Mouse (Mus musculus): ENCODE measurements around the gene Cdc42bpg. TPM values are rescaled to one million over a fixed set of nuclear protein-coding genes. Genes with fewer than 3 reads are reported as not detected.
A peak's percentile ranks its signal among the peaks of the same experiment; 100 is the strongest.

Gene Cdc42bpg
- polyA plus RNA-seq, 1 experiment from 2014 or later: 1.6 TPM

DNA sequence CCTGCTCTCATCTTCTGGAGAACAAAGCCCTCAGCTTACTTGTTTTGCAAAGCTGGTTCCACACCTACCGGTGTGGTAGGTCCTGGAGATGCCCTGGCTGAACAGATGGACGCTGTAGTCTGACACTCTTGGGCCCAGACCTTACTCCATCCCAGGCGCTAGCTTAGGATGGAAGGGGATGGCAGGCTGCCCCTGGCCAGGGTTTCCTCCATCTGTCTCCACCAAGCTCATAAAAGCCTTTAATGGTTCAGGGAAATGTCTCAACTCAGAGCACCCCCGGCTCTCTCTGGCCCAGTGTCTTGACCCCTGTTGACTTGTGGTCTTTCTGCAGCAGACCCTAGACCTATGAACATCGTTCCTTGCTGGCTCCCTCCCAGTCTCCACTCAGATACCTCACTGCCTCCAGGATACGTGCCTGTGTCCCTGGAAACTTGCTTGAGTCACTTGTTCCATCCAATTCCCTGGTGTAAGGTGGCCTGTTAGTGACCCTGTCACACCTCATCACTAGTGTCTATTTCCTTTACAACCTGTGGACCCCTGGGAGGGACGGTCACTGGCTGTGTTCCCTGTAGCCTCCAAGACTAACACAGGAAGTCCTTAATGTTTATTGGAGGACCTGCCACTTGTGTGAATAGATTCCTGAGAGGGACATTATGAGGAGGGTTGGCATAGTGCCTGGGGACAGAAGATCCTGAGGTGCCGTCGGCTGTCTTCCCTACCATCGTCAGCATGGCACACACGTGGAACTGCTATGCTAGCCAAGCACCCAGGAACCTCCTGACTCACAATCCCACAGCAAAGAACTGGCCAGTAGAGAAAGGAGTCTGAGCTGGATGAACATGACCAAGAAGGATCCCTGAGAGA lies 38.7 kb upstream of the Cdc42bpg start:
- no peaks in the 10 kb centered on the region for H3K4me1 ChIP-seq (ENCODE audit: control insufficient read depth, insufficient read depth, low read length)
- no peak overlapping the region for H3K4me3 ChIP-seq (ENCODE audit: low read depth, low read length)
- 67% methylated on average over 11 of the region's 11 CpGs for WGBS
- H3K9me3 ChIP-seq (ENCODE audit: control insufficient read depth, low read length): no peaks in the 10 kb centered on the region
- no peak overlapping the region for H3K9ac ChIP-seq (ENCODE audit: low read depth, low read length)
- DNase-seq (ENCODE audit: low spot score) (no peak), ATAC-seq (ENCODE audit: low read depth) (no peak)
- no peaks in the 10 kb centered on the region for H3K27me3 ChIP-seq (replicated peaks; ENCODE audit: control insufficient read depth, insufficient read depth, low read length)
- no peak overlapping the region for H3K27ac ChIP-seq (replicated peaks; ENCODE audit: low read depth, low read length)
- peaks cover 2% of the 10 kb centered on the region; the same call in 1 of the 2 replicates for H3K36me3 ChIP-seq (ENCODE audit: control insufficient read depth, insufficient read depth, low read length)
- no peak overlapping the region for H3K4me2 ChIP-seq (ENCODE audit: low read depth, low read length)

DNA sequence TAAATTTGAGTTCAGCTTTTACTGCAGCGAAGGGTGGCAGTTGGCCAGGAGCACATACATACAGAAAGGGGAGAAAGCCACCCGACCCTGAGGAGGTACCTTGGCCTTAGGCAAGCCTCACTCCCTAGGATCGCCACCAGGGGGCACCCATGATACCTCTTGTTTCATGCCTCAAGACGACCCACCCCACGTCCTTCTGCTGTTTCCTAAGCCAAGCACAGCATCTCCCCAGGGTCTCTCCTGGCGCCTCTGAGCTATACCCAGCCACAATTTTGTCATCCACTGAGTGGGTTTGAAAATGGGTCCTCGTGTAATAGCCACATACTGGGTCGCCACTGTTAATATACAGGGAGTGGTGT lies 38.1 kb upstream of the Cdc42bpg start:
- Histone ChIP-seq H3K4me2 (ENCODE audit: low read depth, low read length) (no peak overlapping the region), H3K4me1 (ENCODE audit: control insufficient read depth, insufficient read depth, low read length) (no peaks in the 10 kb centered on the region), H3K9ac (ENCODE audit: low read depth, low read length) (no peak overlapping the region), H3K4me3 (ENCODE audit: low read depth, low read length) (no peak overlapping the region), H3K9me3 (ENCODE audit: control insufficient read depth, low read length) (no peaks in the 10 kb centered on the region), H3K27me3 (replicated peaks; ENCODE audit: control insufficient read depth, insufficient read depth, low read length) (no peaks in the 10 kb centered on the region), H3K36me3 (ENCODE audit: control insufficient read depth, insufficient read depth, low read length) (no peaks in the 10 kb centered on the region), H3K27ac (replicated peaks; ENCODE audit: low read depth, low read length) (no peak overlapping the region)
- peak; percentile 80 for ATAC-seq (ENCODE audit: low read depth)
- DNase-seq (ENCODE audit: low spot score): peak; percentile 94
- 15% methylated on average over 8 of the region's 8 CpGs for WGBS

DNA sequence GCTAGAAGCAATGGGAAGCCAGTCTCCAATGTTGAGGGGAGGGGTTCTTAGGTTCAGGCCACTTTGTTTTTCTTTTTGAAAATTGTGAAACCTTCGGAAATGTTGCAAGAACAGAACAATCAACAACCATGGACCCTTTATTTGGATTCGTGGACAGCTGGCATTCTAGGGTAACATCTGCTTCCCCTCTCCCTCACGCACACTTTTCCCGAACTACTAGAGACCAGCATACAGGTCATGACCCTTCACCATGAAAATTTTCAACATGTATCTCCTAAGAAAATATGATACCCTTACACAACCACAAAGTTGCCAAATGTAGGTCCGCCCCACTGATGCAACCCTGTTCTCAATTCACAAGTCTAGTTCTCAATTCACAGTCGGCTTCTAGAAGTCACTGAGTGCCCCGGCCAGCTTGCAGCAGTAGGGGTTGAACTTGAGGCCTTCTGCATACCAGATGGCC lies 37.6 kb upstream of the Cdc42bpg start:
- Histone ChIP-seq H3K36me3 (ENCODE audit: control insufficient read depth, insufficient read depth, low read length) (no peaks in the 10 kb centered on the region), H3K4me1 (ENCODE audit: control insufficient read depth, insufficient read depth, low read length) (no peaks in the 10 kb centered on the region), H3K4me2 (ENCODE audit: low read depth, low read length) (no peak overlapping the region), H3K4me3 (ENCODE audit: low read depth, low read length) (no peak overlapping the region), H3K9me3 (ENCODE audit: control insufficient read depth, low read length) (no peaks in the 10 kb centered on the region), H3K9ac (ENCODE audit: low read depth, low read length) (no peak overlapping the region), H3K27me3 (replicated peaks; ENCODE audit: control insufficient read depth, insufficient read depth, low read length) (no peaks in the 10 kb centered on the region), H3K27ac (replicated peaks; ENCODE audit: low read depth, low read length) (no peak overlapping the region)
- DNase-seq (ENCODE audit: low spot score) (no peak), ATAC-seq (ENCODE audit: low read depth) (no peak)
- 79% methylated on average over 7 of the region's 7 CpGs for WGBS

DNA sequence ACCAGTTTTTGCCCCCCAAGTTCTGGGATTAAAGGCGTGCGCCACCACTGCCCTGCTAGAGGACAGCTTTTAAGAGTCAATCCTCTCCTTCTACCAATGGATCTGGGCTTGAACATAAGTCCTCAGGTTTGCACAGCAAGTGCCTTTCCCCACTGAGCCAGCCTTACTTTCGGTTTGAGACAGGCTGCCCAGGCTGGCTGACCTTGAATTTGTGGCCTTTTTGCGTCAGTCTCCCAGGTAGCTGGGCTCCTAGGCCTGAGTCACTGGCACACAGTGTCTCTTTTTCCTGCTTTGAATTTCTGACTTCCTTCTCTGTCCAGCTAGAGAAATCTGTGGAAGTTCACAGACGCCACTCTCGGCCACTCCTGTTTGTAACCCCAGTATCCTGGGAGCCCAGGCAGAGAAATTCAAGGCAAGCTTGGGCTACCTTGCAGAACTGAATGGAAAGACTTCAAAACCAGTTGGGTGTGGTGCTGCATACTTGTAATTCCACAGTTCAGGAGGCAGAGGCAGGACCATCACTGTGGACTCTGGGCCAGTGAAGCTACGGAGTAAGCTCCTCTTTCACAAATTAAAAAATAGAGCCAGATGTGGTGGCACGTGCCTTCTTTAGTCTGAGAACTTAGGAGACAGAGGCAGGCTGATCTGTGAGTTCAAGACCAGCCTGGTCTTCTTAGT lies 36.3 kb upstream of the Cdc42bpg start:
- Histone ChIP-seq H3K9ac (ENCODE audit: low read depth, low read length) (no peak overlapping the region; the same call in 1 of the 2 replicates), H3K4me2 (ENCODE audit: low read depth, low read length) (no peak overlapping the region), H3K9me3 (ENCODE audit: control insufficient read depth, low read length) (no peaks in the 10 kb centered on the region), H3K4me1 (ENCODE audit: control insufficient read depth, insufficient read depth, low read length) (no peaks in the 10 kb centered on the region), H3K4me3 (ENCODE audit: low read depth, low read length) (no peak overlapping the region), H3K27ac (replicated peaks; ENCODE audit: low read depth, low read length) (no peak overlapping the region), H3K27me3 (replicated peaks; ENCODE audit: control insufficient read depth, insufficient read depth, low read length) (no peaks in the 10 kb centered on the region), H3K36me3 (ENCODE audit: control insufficient read depth, insufficient read depth, low read length) (no peaks in the 10 kb centered on the region)
- 85% methylated on average over 8 of the region's 8 CpGs for WGBS
- ATAC-seq (ENCODE audit: low read depth) (no peak), DNase-seq (ENCODE audit: low spot score) (no peak)

DNA sequence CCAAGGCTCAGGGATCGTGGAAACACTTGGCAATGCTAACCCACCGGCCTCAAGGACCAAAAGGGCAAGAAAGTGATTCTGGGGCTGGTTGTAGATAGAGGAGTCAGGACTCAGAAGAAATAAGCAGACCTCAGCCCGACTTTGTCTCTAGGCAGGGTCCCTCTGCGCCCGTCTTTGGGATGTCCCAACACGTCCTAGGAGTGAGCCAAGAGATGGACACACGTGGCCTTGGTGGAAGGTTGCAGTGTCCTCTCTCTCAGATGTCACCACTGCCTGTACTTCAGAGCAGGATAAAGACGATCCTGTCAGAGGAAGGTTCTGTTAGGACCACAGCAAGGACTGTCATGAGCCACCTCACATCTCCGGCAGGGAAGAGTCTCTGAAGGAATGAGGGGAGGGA lies 35.6 kb upstream of the Cdc42bpg start:
- DNase-seq (ENCODE audit: low spot score) (no peak), ATAC-seq (ENCODE audit: low read depth) (no peak)
- Histone ChIP-seq H3K4me3 (ENCODE audit: low read depth, low read length) (no peak overlapping the region), H3K9me3 (ENCODE audit: control insufficient read depth, low read length) (no peaks in the 10 kb centered on the region), H3K4me2 (ENCODE audit: low read depth, low read length) (no peak overlapping the region), H3K27me3 (replicated peaks; ENCODE audit: control insufficient read depth, insufficient read depth, low read length) (no peaks in the 10 kb centered on the region), H3K9ac (ENCODE audit: low read depth, low read length) (peak overlapping the region; percentile 19; the same call in 1 of the 2 replicates), H3K36me3 (ENCODE audit: control insufficient read depth, insufficient read depth, low read length) (no peaks in the 10 kb centered on the region), H3K4me1 (ENCODE audit: control insufficient read depth, insufficient read depth, low read length) (peaks cover 2% of the 10 kb centered on the region), H3K27ac (replicated peaks; ENCODE audit: low read depth, low read length) (no peak overlapping the region)
- 56% methylated on average over 9 of the region's 9 CpGs for WGBS

DNA sequence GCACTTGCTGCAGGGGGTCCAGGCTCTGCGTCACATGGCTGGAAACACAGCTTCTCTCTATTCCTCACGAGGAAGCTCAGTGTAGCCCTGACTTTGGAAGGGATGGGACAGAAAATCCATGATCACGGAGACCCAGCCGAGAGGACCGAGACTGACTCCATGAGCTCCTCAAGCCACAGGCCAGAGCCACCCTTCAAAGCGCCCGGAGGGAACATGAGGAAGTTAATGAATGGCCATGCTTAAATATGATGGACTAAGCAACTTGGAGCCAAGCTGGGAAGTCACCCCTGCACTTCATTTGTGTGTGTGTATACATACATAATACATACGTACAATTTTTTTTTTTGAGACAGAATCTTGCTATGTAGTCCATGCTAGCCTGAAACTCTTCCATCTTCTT lies 35.0 kb upstream of the Cdc42bpg start:
- Histone ChIP-seq H3K4me3 (ENCODE audit: low read depth, low read length) (no peak overlapping the region), H3K36me3 (ENCODE audit: control insufficient read depth, insufficient read depth, low read length) (no peaks in the 10 kb centered on the region), H3K27ac (replicated peaks; ENCODE audit: low read depth, low read length) (no peak overlapping the region), H3K4me1 (ENCODE audit: control insufficient read depth, insufficient read depth, low read length) (peaks cover 8% of the 10 kb centered on the region), H3K9ac (ENCODE audit: low read depth, low read length) (0 out of 2 replicates have a peak overlapping the region, but pooled peaks have one; percentile 19), H3K4me2 (ENCODE audit: low read depth, low read length) (no peak overlapping the region), H3K27me3 (replicated peaks; ENCODE audit: control insufficient read depth, insufficient read depth, low read length) (no peaks in the 10 kb centered on the region), H3K9me3 (ENCODE audit: control insufficient read depth, low read length) (no peaks in the 10 kb centered on the region)
- DNase-seq (ENCODE audit: low spot score): no peak
- no peak for ATAC-seq (ENCODE audit: low read depth)
- WGBS: 29% methylated on average over 8 of the region's 8 CpGs

DNA sequence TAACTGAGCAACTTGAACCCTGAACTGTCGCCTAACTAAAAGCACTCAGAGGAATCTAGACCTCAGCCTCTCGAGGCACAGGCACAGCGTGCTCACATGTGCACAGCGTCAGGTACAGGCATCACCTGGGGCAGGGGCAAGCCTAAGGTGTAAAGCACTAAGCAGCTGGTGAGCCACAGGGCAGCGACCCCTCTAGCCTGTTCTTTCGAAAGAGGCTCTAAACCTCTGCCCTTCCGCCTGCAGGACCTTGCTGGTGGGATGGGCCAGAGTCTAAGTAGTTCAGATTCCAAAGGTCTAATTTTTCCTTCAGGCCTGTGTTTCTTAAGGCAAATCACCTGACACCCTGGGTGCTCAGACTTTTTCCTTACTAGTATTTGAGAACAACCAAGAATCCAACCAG lies 34.2 kb upstream of the Cdc42bpg start:
- no peak for ATAC-seq (ENCODE audit: low read depth)
- DNase-seq (ENCODE audit: low spot score): no peak
- H3K9me3 ChIP-seq (ENCODE audit: control insufficient read depth, low read length): no peaks in the 10 kb centered on the region
- H3K27me3 ChIP-seq (replicated peaks; ENCODE audit: control insufficient read depth, insufficient read depth, low read length): no peaks in the 10 kb centered on the region
- no peak overlapping the region for H3K4me2 ChIP-seq (ENCODE audit: low read depth, low read length)
- no peak overlapping the region for H3K27ac ChIP-seq (replicated peaks; ENCODE audit: low read depth, low read length)
- no peak overlapping the region for H3K9ac ChIP-seq (ENCODE audit: low read depth, low read length)
- WGBS: 72% methylated on average over 7 of the region's 7 CpGs
- no peak overlapping the region for H3K4me3 ChIP-seq (ENCODE audit: low read depth, low read length)
- H3K36me3 ChIP-seq (ENCODE audit: control insufficient read depth, insufficient read depth, low read length): no peaks in the 10 kb centered on the region
- peaks cover 8% of the 10 kb centered on the region for H3K4me1 ChIP-seq (ENCODE audit: control insufficient read depth, insufficient read depth, low read length)

DNA sequence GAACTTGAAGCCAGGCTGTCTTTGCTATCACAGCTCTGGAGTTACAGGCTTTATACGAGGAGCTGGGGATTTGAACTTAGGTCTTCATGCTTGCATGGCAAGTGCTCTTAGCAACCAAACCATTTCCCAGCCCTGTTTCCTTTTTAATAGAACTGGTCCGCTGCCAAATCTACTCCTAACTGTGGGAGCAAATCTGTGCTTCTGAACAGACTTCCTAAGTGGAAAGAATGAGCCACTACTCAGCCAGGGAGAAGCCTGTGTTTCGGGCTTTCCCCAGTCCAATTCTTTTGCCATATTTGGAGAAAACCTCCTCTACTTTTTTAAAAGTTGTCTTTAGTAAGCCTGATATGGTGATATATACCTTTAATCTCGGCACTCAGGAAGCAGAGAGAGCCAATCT lies 33.5 kb upstream of the Cdc42bpg start:
- H3K27ac ChIP-seq (replicated peaks; ENCODE audit: low read depth, low read length): no peak overlapping the region
- no peaks in the 10 kb centered on the region for H3K9me3 ChIP-seq (ENCODE audit: control insufficient read depth, low read length)
- no peak overlapping the region for H3K4me3 ChIP-seq (ENCODE audit: low read depth, low read length)
- no peaks in the 10 kb centered on the region for H3K36me3 ChIP-seq (ENCODE audit: control insufficient read depth, insufficient read depth, low read length)
- no peak overlapping the region for H3K9ac ChIP-seq (ENCODE audit: low read depth, low read length)
- DNase-seq (ENCODE audit: low spot score) (peak; percentile 17), ATAC-seq (ENCODE audit: low read depth) (no peak)
- no peaks in the 10 kb centered on the region for H3K27me3 ChIP-seq (replicated peaks; ENCODE audit: control insufficient read depth, insufficient read depth, low read length)
- no peak overlapping the region for H3K4me2 ChIP-seq (ENCODE audit: low read depth, low read length)
- 75% methylated on average over 4 of the region's 4 CpGs for WGBS
- H3K4me1 ChIP-seq (ENCODE audit: control insufficient read depth, insufficient read depth, low read length): peaks cover 8% of the 10 kb centered on the region

Measured in embryonic facial prominence, embryonic 14.5 days (tissue).